In the genomic region with DNA sequence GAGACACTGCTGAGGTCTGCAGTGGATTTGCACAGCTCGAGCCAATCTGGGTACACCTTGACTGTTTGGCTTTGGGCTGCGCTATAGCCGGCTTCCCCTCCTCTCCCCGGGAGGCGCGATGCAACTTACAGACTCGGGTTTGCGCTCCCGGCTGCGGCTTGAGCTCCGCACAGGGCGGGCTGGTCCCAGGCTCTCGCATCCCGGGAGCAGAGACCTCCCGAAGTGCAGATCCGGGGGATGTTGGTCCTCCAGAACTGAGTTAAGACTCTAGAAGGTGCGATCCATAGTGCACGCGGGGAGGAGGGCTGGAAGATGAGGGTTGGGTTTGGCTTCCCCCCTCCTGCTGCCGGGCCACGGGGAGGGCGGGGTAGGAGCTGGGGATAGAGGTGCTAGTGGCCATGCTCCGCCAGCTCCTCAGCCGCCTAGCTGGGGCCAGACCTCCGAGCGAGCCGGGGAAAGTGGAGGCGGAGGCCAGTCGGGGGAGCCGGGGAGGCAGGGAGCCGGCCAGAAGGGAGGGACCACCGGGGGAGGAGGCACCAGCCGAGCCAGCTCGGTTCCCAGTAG, we compare ENCODE assay signal across 7 mouse cellular contexts. TPM values are rescaled to one million over a fixed set of nuclear protein-coding genes. Genes with fewer than 3 reads are reported as not detected.
DNase-seq lines count a peak whose midpoint lies in the region; ATAC-seq and TF ChIP-seq lines count a peak whose summit lies in the region.

A gene (minus strand): TSS at position 560 of the 564 bp plus-strand sequence.

- no peaks in the 10 kb centered on the region for H3K9me3 ChIP-seq in intestine, postnatal 0 days (ENCODE audit: control insufficient read depth)
- no peaks in the 10 kb centered on the region for H3K9me3 ChIP-seq in liver, embryonic 12.5 days (replicated peaks)
- H3K9me3 ChIP-seq in stomach, embryonic 16.5 days (replicated peaks; ENCODE audit: control insufficient read depth, low read length): no peaks in the 10 kb centered on the region

- TF ChIP-seq CTCF in intestine, postnatal 0 days (IDR thresholded peaks at IDR 0.05; ENCODE audit: low read depth): 0 out of 2 replicates have a peak, but pooled peaks have one; percentile 23

- H3K9ac ChIP-seq in intestine, postnatal 0 days (ENCODE audit: low read depth, low read length): peak within 1 kb of the TSS; percentile 40
- H3K9ac ChIP-seq in liver, embryonic 12.5 days: no peak within 1 kb of the TSS; the same call in 1 of the 2 replicates
- H3K9ac ChIP-seq in stomach, embryonic 16.5 days (ENCODE audit: low read length): peak within 1 kb of the TSS; percentile 75

- peak within 1 kb of the TSS; percentile 78 for H3K4me2 ChIP-seq in intestine, postnatal 0 days (replicated peaks; ENCODE audit: low read depth)
- peak within 1 kb of the TSS; percentile 65 for H3K4me2 ChIP-seq in liver, embryonic 12.5 days
- peak within 1 kb of the TSS; percentile 18 for H3K4me2 ChIP-seq in myocyte (ENCODE audit: low read depth)
- peak within 1 kb of the TSS; percentile 78 for H3K4me2 ChIP-seq in stomach, embryonic 16.5 days (ENCODE audit: low read depth, low read length)

- H3ac ChIP-seq in myocyte (ENCODE audit: control insufficient read depth, insufficient read length): no peak within 1 kb of the TSS

- ATAC-seq in intestine, postnatal 0 days: peak; percentile 71
- peak; percentile 60 for ATAC-seq in liver, embryonic 12.5 days
- peak; percentile 93 for ATAC-seq in stomach, embryonic 16.5 days (ENCODE audit: insufficient read depth, low FRiP score)

- H3K4me3 ChIP-seq in intestine, postnatal 0 days (ENCODE audit: low read depth, low read length): peak within 1 kb of the TSS; percentile 51
- H3K4me3 ChIP-seq in liver, embryonic 12.5 days: peak within 1 kb of the TSS; percentile 43
- H3K4me3 ChIP-seq in myocyte: no peak within 1 kb of the TSS
- peak within 1 kb of the TSS; percentile 58 for H3K4me3 ChIP-seq in stomach, embryonic 16.5 days (replicated peaks; ENCODE audit: low read length)

- WGBS in intestine, postnatal 0 days: under 1% methylated on average over 34 of the region's 34 CpGs
- WGBS in liver, embryonic 12.5 days (ENCODE audit: insufficient replicate concordance): 1% methylated on average over 34 of the region's 34 CpGs
- under 1% methylated on average over 34 of the region's 34 CpGs for WGBS in stomach, embryonic 16.5 days

- H3K79me2 ChIP-seq in myocyte (ENCODE audit: control insufficient read depth, insufficient read depth): no peaks in the 10 kb centered on the region

- no peaks in the 10 kb centered on the region for H3K4me1 ChIP-seq in intestine, postnatal 0 days (replicated peaks; ENCODE audit: control insufficient read depth, insufficient read depth, low read length)
- H3K4me1 ChIP-seq in liver, embryonic 12.5 days: peaks cover 11% of the 10 kb centered on the region; the same call in 1 of the 2 replicates
- 0 out of 2 replicates have a peak, but pooled peaks cover 6% of the 10 kb centered on the region for H3K4me1 ChIP-seq in stomach, embryonic 16.5 days (ENCODE audit: control insufficient read depth, insufficient read depth, low read length)

- peak within 1 kb of the TSS; percentile 60 for H3K27ac ChIP-seq in intestine, postnatal 0 days (ENCODE audit: low read depth, low read length)
- no peak within 1 kb of the TSS for H3K27ac ChIP-seq in liver, embryonic 12.5 days
- peak within 1 kb of the TSS; percentile 90 for H3K27ac ChIP-seq in stomach, embryonic 16.5 days (ENCODE audit: low read length)

- H3K36me3 ChIP-seq in intestine, postnatal 0 days (ENCODE audit: control insufficient read depth, insufficient read depth): no peaks in the 10 kb centered on the region
- no peaks in the 10 kb centered on the region for H3K36me3 ChIP-seq in liver, embryonic 12.5 days
- H3K36me3 ChIP-seq in myocyte (ENCODE audit: control insufficient read depth, insufficient read depth): no peaks in the 10 kb centered on the region
- H3K36me3 ChIP-seq in stomach, embryonic 16.5 days (ENCODE audit: control insufficient read depth, insufficient read depth, low read length): peaks cover 2% of the 10 kb centered on the region

- H3K27me3 ChIP-seq in intestine, postnatal 0 days (replicated peaks; ENCODE audit: control insufficient read depth, insufficient read depth, low read length): peaks cover 23% of the 10 kb centered on the region; the same call in 1 of the 2 replicates
- peaks cover 54% of the 10 kb centered on the region for H3K27me3 ChIP-seq in liver, embryonic 12.5 days (replicated peaks)
- H3K27me3 ChIP-seq in myocyte (ENCODE audit: control insufficient read depth, insufficient read depth, insufficient read length): peaks cover 15% of the 10 kb centered on the region
- H3K27me3 ChIP-seq in stomach, embryonic 16.5 days (ENCODE audit: control insufficient read depth, insufficient read depth, low read length): 0 out of 2 replicates have a peak, but pooled peaks cover 6% of the 10 kb centered on the region

- TF ChIP-seq POLR2A in myocyte (IDR thresholded peaks at IDR 0.05; ENCODE audit: insufficient read length, low read depth): no peak

- DNase-seq in adrenal gland, adult 8-10 months: peak; percentile 56
- DNase-seq in embryo, embryonic 10.5 days (ENCODE audit: low spot score): peak; percentile 71
- peak; percentile 99 for DNase-seq in heart, adult 11 months

TF ChIP-seq in myocyte, 11 proteins besides CTCF, POLR2A, EP300 and RAD21:
- no peak for TF ChIP-seq MYOD1 (IDR thresholded peaks at IDR 0.05; ENCODE audit: control insufficient read depth in 1 of 3, insufficient read length in 2 of 3, low read depth in 2 of 3)
- no peak for TF ChIP-seq TCF3 (IDR thresholded peaks at IDR 0.05; ENCODE audit: insufficient read length, low read depth)

RNA-seq across cellular contexts. Expression of the gene that starts here (rescaled TPM):
- total RNA-seq in adrenal gland, adult 8-10 months (2022): 10 to 100 TPM in 2 of 4 experiments, 1 to 10 TPM in 2; 8.3 to 11.8 (median 10.1) TPM
- polyA plus RNA-seq in intestine, postnatal 0 days (2015; fragmentation: Nextera tagmentation; extraction: Ambion mirVana): 28.7 and 29.8 TPM in 2 replicates
- polyA plus RNA-seq in liver, embryonic 12.5 days (2016; fragmentation: Nextera tagmentation; extraction: Ambion mirVana): 2.5 and 3.1 TPM in 2 replicates
- 0.02 TPM for polyA plus RNA-seq in myocyte (2012; fragmentation: generic; extraction: Trizol)
- 51.8 and 57.9 TPM in 2 replicates for polyA plus RNA-seq in stomach, embryonic 16.5 days (2015; fragmentation: Nextera tagmentation; extraction: Ambion mirVana)

Comparison
In these comparisons a context has a peak if more than half of its experiments do, and no peak if none do; other contexts are left out.
1. H3K4me2 ChIP-seq: peak in every context shown above with its lines; median percentile 78 in intestine, postnatal 0 days; 78 in stomach, embryonic 16.5 days; 65 in liver, embryonic 12.5 days; 18 in myocyte.